Mouse (Mus musculus) heart, adult 18-20 months (tissue): ENCODE results near the gene Ube2s. TPM values are rescaled to one million over a fixed set of nuclear protein-coding genes. Genes with fewer than 3 reads are reported as not detected.
A peak's percentile ranks its signal among the peaks of the same experiment; 100 is the strongest.

Experiments used
- DNase-seq, 2 experiments: peaks; one replicate each; pipeline ENCODE4 v3.0.0; 2021 to 2022; ENCODE audit warnings: mixed read lengths in 1 of 2
- total RNA-seq, 2 experiments: library from RNA; stranded (reverse); gene quantifications; 2 replicates each; pipeline ENCODE4 v1.2.3; 2021

Gene Ube2s
- total RNA-seq, 2 experiments from 2014 or later = 93.4 to 105 TPM

DNA sequence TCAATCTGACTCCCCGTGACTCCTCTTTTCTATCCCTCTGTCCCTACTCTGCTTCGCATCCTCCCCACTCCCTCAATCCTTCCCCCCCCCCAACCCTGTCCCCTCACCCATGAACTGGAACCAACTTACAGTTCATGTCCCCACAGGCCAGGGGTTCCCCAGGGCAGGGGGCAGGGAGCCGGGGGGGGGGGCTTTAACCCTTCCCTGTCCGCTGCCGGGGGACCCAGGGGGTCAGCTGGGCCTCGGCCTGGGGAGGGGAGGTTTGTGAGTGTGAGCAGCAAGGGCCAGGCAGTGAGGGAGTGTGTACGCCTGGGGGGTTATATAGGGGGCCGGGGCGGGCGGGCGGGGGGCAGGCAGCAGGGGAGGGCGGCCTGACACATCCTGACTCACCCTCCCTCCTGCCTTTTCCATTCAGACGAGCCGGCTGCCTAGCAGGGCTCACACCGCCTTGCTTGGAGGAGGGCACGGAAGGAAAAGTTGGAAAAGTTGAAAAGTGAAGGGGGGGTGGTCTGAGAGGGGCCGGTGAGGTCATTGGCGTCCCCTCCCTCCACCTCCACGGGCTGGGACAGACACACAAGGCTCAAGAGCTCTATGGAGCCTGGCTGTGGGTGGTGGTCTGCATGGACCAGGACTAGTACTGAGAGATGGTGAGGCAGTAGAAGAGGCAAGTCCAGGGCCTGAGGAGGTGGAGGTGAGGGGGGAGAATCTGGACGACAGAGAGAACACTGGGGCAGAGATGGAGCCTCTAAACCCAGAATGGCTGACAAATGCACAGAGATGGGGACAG, 34.3 kb downstream of the Ube2s start:
- DNase-seq = no peak

DNA sequence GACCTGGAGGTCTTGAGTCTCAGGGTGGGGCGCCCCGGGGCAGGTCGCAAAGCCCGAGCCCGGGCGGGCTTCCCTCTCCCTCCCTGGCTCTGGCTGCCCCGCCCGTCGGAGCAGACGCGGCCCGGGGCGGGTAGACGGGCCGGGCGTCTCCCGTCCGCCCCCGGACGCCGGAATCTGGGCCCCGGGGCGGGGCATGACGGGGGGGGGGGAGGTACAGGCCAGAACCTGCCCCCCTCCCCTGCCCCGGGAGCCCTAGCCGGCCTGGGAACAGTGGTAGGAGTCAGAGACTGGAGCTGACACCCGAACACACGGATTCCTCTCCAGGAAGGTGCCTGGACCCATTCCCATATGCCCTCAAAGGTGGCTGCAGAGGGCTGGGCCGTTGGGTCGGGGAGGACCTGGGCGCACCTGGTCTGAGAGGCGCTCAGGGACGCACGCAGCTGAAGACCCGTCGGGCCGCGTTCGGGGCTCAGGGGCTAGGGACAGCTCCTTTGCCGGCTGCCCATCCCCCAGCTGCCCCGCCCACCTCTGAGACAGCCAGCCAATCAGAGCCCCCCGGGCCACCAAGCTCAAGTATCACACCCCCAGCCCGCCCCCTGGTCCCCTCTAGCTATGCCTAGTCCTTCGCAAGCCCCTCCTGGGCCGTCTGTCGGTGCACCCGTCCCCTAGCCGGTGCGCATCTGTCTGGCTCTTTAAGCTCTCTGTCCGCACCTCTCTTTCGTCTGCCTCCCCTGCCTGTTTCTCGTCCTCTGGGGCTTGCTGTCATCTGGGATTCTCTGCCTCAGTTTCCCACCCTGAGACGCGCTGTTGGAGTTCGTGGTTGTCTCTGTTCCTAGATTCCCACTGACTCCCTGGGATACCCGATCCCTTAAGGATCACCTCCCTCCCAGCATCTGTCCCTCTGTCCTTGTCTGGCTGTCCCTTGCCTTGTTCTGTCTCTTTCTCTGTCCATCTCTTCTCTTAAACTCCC, 35.2 kb downstream of the Ube2s start:
- DNase-seq = peak; percentile 57 to 58

DNA sequence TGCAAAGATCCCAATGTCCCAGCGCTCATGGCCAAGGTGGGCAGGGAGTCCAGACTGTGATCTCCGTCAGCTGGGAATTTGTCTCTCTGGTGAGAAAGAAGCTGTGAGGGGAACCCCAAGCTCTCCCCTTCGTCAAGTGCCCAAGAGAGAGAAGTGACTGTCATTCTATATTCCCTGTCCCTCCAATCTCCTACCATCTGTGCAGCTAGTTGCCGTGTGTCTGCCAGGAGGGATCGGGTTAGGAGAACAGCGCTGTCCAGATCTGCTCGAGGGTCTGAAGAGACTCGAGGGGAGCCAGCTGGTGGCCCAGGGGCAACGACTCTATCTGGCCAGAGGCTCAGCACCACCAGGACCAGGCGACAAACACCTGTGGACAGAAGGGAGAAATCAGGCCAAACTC, 36.3 kb downstream of the Ube2s start:
- no peak for DNase-seq

DNA sequence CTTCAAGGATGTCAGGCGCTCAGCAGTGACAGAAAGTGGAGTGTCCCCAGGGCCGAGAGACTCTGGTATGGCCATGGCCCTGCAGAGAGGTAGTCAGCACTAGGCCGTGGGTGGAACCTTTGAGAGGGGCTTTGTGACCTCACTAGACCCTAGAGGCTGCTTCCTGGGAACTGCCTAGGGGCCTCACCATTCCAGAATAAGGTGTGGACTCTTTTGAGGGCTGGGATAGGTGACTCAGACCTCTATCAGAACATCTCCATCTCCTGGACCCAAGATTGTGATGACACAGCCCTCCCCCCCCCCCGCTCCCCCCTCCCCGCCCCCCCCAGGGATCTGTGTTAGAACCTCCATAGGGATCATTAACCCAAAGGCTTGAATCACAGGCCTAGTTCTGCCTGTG, 41.2 kb downstream of the Ube2s start, which contains the start of gene Fam71e2:
Fam71e2 (minus strand) TSS at position 101 of the 400 bp plus-strand sequence.
- no peak for DNase-seq

- no peak for DNase-seq
Measured at GRCm38 (mm10) chr7:4764946-4765710, 47.3 kb downstream of the Ube2s start.

GRCm38 (mm10) chr7:4759670-4760069, 52.7 kb downstream of the Ube2s start:
- DNase-seq = no peak

DNA sequence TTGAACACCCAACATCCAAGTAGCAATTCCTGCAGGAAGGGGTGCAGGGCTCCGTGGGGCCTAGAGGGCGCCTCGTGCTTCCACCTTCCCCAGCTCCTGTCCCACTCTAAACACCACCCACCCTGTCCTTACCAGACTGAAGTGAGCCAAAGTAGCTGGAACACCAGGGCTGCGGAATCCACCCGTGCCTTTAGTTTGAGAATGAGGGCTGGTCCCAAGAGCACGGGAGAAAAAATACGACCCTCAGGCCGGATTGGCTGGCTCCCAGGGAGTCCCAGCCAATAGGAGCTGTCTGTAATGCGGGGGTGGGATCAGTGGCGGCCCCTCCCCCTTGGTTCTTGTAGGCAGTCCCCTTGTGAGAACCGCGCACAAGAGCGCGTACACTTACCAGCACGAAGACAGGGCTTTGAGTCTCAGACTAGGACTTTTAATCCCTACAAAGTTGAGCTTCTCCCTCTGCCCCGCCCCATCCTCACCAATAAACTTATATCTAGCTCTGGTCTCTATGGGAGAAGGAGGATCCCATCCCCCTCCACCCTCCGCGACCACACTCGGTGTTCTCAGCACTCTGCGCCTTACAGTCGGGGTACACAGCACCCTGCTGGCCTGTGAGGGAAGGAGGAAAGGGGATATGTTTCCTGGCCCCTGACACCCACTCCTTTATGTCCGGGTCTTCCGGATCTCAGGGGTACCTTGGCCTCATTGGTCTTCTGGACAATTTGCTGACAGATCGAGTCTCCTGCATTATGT, 59.4 kb downstream of the Ube2s start, which contains the start of gene Cox6b2:
Cox6b2 (minus strand) TSS at position 274 of the 750 bp plus-strand sequence.
- DNase-seq = peak; percentile 53 to 54

DNA sequence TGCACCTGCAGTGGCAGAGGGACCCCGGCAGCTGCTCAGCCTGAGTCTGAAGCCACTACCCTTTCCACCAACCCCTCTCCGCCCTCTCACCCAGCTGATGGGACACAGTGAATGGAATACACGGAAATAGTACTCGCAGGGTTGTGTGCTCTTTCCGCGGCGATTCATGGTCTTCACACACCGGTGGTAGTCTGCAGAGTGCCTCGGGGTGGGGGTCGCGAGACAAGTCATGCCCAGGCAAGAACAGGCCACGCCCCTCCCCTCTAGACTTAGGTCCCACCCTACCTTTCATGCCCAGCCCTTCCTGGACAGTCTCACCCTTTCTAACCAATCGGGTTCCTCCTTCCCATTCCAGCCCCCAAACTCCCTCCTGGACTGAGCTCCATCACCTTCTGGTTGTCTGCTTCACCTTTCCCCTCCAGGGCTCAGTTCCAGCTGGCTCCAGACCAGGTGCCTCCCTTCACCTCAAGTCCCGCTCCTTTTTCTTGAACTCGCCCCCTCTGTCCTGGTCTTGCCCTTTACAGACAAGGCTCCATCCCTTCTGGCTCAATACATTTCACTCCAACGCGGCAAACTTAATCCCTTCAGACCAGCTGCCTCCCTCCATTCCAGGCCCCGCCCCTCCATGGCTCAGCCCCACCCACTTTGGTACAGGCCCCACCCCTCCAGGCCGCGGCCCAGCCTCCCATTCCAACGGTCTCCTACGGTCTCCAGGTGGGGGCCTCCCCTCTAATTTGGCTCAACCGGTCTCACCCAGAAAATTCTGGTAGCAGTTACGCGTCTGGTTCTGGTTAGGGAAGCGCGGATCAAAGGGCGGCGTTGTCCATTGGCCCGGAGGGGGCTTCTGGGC, 60.2 kb downstream of the Ube2s start:
- DNase-seq = peak in 1 of 2 experiments; percentile 24

GRCm38 (mm10) chr7:4749169-4749568, 63.2 kb downstream of the Ube2s start:
- DNase-seq = no peak

DNA sequence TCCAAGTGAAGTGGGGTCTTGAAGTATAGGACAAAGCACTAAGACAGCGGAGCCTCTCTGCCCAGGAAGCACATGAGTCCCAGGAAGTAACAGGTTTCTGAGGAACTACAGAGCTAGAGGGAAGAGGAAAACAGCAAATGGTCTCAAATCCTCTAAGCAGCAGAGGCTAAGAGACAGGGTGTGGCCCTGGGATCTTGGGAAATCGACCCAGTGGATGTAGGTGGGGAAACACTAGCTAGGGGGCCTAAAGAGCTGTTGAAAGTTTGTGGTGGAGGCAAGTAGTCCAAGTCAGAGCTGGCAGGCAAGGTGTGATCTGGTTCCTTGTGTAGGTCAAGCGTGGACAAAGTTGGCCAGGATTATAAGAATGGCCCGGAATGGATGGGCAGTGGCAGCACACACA, 64.1 kb downstream of the Ube2s start:
- no peak for DNase-seq

DNA sequence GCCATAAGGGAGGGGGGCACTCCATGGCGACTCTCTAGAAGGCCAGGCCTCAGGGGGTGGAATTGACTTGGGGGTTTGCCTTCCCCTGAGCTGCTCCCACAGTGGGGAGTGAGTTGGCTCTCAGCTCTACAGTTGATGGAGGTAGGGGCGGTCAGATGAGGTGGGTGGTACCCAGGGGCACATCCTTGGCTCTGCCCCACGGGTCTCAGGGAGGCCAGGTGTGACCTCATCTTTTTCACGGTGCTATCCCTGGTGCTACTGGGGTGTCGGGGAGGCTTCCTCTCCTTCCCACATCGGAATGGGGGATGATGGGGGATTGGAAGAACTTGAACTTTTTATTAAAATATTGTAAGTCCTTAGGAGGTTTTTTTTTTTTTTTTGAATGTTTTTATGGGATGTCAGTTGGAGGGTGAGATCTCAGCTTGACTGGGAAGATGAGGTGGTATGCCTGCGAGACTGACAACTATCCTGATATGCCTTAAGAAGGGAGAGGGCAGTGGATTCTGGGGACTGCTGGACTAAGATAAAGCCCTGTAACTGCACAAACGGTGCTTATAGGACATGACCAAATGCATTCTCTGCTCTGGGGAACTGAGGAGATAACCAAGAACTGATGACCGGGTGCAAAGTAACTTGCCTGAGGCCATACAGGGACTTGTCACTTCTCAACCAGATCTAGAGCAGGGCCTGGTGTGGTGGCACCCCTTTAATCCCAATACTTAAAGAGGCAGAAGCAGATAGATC, 65.1 kb downstream of the Ube2s start:
- no peak for DNase-seq

DNA sequence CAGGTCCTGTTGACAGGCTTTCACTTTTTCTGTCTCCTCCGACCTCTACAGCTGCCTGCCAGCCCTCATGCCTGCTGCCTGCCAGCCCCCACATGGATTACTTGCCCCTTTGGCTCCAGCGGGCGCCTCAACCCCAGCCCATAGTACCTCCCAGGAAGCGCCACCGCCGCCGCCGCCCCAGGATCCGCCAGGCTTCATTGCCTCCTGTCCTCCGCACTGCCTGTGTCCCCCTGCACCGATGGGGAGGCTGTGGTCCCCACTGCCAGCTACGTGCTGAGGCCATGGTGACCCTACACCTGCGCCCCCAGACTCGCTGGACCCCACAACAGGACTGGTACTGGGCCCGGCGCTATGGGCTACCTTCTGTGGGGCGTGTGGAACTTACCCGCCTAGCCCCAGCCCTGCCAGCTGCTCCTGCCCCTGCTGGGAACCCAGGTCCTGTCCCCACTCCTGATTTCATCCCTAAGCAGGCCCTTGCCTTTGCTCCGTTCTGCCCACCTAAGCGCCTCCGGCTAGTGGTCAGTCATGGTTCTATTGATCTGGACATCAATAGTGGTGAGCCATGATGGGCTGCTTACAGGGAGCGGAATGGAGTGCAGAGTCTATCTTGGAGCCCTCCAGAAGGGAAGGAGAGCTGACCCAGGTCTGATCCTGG, 65.9 kb downstream of the Ube2s start:
- no peak for DNase-seq

DNA sequence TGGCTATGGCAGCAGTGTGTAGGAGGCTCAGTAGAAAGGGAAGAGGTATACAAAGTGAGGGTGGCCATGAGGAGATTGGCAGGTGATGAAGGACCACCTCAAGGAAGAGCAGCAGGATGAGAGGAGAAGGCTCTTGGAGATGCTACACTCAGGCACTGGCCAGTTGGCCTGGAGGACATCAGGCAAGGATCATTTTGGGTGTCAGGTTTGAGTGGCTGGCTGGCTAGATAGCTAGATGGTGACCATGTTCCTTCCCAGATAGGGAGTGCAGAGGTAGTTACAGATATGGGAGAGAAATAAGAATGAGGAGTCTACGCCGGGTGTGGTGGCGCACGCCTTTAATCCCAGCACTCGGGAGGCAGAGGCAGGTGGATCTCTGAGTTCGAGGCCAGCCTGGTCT, 67.5 kb downstream of the Ube2s start:
- no peak for DNase-seq

Other genes starting within 250 kb of the Ube2s start
- not detected for gene Ptprh, start 208.5 kb downstream of the Ube2s start, total RNA-seq
- gene Tmem86b, start 181.2 kb downstream of the Ube2s start, total RNA-seq = 1 to 10 TPM; 3.8 to 6.5 TPM
- 10 to 100 TPM; 69.2 to 70.4 TPM for gene Ppp6r1, start 153.6 kb downstream of the Ube2s start, total RNA-seq
- 10 to 100 TPM; 33.8 to 38.5 TPM for gene Hspbp1, start 127.5 kb downstream of the Ube2s start, total RNA-seq
- 1 to 10 TPM; 1.1 to 1.2 TPM for gene Brsk1, start 122.0 kb downstream of the Ube2s start, total RNA-seq
- under 1 TPM in 1 of 2 experiments, not detected in 1; 0.10 TPM for gene Tmem150b, start 87.3 kb downstream of the Ube2s start, total RNA-seq
- gene Kmt5c, start 72.5 kb downstream of the Ube2s start, total RNA-seq = 10 to 100 TPM in 1 of 2 experiments, 1 to 10 TPM in 1; 9.6 to 10.0 TPM
- 1 to 10 TPM; 1.4 to 2.3 TPM for gene Cox6b2, start 59.5 kb downstream of the Ube2s start, total RNA-seq
- gene Fam71e2, start 41.3 kb downstream of the Ube2s start, total RNA-seq = not detected
- gene Il11, start 29.7 kb downstream of the Ube2s start, total RNA-seq = not detected
- not detected for gene Tmem190, start 29.7 kb downstream of the Ube2s start, total RNA-seq
- gene Tmem238, start 22.9 kb downstream of the Ube2s start, total RNA-seq = 1 to 10 TPM; 2.4 to 5.4 TPM
- gene Rpl28, start 19.7 kb downstream of the Ube2s start, total RNA-seq = 100 to 1,000 TPM; 468 to 578 TPM
- gene Shisa7, start 32.1 kb upstream of the Ube2s start, total RNA-seq = not detected
- 1 to 10 TPM; 3.5 to 6.3 TPM for gene Isoc2b, start 57.7 kb upstream of the Ube2s start, total RNA-seq
- 10 to 100 TPM; 55.3 to 57.3 TPM for gene Isoc2a, start 64.6 kb upstream of the Ube2s start, total RNA-seq
- not detected for gene Gm36210, start 93.9 kb upstream of the Ube2s start, total RNA-seq
- gene Zfp628, start 102.6 kb upstream of the Ube2s start, total RNA-seq = 1 to 10 TPM; 5.3 to 6.4 TPM
- 1 to 10 TPM; 4.2 to 6.1 TPM for gene Nat14, start 109.4 kb upstream of the Ube2s start, total RNA-seq
- gene Ssc5d, start 113.2 kb upstream of the Ube2s start, total RNA-seq = 1 to 10 TPM; 2.0 to 2.4 TPM
- gene Sbk2, start 151.8 kb upstream of the Ube2s start, total RNA-seq = 10 to 100 TPM; 25.9 to 30.0 TPM
- gene Sbk3, start 158.6 kb upstream of the Ube2s start, total RNA-seq = 10 to 100 TPM; 37.3 to 39.0 TPM
- 10 to 100 TPM; 11.0 to 12.6 TPM for gene Zfp579, start 183.6 kb upstream of the Ube2s start, total RNA-seq
- gene Zfp524, start 201.8 kb upstream of the Ube2s start, total RNA-seq = 10 to 100 TPM in 1 of 2 experiments, 1 to 10 TPM in 1; 9.2 to 11.8 TPM
- gene Fiz1, start 202.1 kb upstream of the Ube2s start, total RNA-seq = 10 to 100 TPM; 16.2 to 17.0 TPM
- not detected for gene Gm44973, start 202.9 kb upstream of the Ube2s start, total RNA-seq
- 10 to 100 TPM; 11.5 to 14.0 TPM for gene Zfp865, start 207.8 kb upstream of the Ube2s start, total RNA-seq
- under 1 TPM in 1 of 2 experiments, not detected in 1; 0.20 TPM for gene Ccdc106, start 208.0 kb upstream of the Ube2s start, total RNA-seq
- not detected for gene 4632433K11Rik, start 221.5 kb upstream of the Ube2s start, total RNA-seq
- 1 to 10 TPM; 5.1 to 5.5 TPM for gene Zfp784, start 225.9 kb upstream of the Ube2s start, total RNA-seq
- gene Zfp580, start 238.9 kb upstream of the Ube2s start, total RNA-seq = 1 to 10 TPM; 4.2 TPM
- gene U2af2, start 249.6 kb upstream of the Ube2s start, total RNA-seq = 10 to 100 TPM; 67.1 to 68.1 TPM